Mouse (Mus musculus): ENCODE measurements at regions not wholly inside any gene's neighbourhood (a gene's known extent, or its start where the extent isn't known, plus 50 kb on each side); places are given as distances from the start of the nearest gene placed in this dataset.

DNA sequence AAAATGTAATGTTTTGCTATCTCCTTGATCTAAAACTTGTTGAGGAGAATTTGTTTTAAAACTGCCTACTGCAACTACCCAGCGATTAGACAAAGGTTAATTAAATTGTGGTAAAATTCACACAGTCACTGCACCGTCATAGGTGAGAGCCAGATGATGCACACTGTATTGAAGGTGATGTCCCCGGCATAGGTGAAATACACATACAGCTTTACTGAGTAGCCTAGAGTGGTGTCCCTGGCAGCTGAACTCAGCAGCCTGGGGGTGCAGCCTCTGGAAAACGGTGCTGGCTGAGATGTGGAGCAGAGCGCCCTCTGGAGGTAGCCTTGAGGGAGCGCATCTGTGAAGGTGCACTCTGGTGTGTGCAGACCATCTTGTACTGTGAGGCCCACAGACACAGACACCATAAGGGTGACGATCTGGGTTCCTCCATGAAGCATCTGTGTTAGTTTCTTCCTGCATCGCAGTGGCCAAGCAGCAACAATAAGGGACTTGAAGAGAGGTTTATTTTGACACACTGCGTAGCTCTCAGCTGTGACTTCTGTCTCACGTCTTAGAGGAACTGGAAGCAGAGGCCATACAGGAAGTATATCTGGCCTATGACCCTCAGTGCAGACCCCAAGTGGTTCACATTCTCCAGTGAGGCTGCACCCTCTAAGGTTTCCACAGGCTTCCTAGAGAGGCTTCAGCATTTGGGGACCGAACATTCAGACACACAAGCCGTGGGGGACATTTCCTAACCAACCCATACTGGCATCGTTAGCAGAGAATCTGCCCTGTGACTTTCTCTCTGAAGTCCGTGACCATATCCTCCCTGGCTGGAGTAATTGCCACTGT lies 68.6 kb upstream of the 1700021F07Rik start:
- no peak for DNase-seq (ENCODE audit: low spot score in 2 of 2)

DNA sequence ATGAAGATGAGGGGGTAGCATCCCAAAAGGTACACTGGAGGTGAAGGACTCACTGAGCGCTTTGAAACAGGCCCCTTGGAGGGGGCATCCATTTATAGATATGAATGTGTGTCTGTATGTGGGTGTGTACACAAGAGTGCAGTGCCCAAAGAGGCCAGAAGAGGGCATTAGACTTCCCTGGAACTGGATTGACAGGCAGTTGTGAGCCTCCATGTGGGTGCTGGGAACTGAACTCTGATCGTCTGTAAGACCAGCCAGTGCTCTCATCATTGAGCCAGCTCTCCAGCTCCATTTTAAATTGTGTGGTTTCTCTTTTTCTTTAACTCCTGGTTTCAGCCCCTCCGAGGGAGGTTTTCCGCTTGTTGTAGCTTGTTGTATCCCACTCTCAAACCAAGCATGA lies 67.6 kb upstream of the 1700021F07Rik start:
- DNase-seq (ENCODE audit: low spot score in 2 of 2): no peak

- DNase-seq (ENCODE audit: low spot score in 2 of 2): no peak
Observed at GRCm38 (mm10) chr2:173455216-173455615, 67.2 kb upstream of the 1700021F07Rik start.

DNA sequence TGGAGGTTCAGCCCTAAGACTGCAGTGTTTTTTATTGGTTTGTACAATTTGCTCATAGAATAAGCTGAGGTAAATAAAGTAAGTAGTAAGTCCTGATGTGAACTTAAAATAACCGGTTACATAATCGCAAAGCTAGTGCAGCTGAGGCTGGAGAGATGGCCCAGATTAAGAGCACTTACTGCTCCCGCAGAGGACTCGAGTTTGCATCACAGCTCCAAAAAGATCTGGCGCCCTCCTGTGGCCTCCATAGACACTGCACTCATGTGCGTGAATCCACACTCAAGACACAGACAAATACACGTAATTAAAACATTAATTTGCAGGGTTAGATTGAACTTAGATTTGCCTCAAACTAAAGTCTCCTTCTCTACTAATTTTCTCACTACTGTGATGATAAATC lies 66.3 kb upstream of the 1700021F07Rik start:
- DNase-seq (ENCODE audit: low spot score in 2 of 2): no peak

DNA sequence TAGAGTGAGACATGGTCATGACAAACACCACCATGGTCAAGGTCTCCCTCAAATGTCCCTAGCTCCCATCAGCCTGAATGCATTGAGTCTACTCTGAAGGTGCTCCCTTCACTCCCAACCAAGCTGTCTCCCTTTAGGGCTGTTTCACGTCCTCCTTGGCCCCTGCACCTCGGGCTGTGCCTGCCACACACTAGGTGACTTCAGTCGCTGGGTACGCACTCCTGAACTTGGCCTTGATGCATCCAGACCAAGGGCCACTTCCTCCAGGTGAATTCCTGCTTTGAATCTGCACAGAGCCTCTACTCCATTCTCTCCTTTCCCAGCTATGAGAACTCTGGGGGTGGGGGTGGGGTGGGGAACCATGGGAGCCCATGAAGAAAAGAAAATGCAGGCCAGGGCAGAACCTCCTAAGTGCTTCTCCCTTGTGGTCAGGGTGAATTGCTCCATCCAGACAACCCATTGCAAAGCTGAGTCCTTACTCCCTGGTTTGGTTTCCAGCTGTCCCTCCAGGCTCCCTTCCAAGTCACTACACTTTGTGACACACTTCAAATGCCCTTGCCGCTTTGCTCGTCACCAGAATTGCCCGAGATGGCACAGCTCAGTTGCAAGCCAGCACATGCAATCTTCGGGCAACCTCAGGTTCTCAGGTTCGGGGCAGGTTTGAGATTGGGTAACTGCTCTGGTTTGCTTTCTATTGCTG lies 65.3 kb upstream of the 1700021F07Rik start:
- DNase-seq (ENCODE audit: low spot score in 2 of 2): peak in 1 of 2 experiments; percentile 51

GRCm38 (mm10) chr2:173457624-173458320 lies 64.6 kb upstream of the 1700021F07Rik start:
- DNase-seq (ENCODE audit: low spot score in 2 of 2): peak in 1 of 2 experiments; percentile 52

- peak in 1 of 2 experiments; percentile 58 for DNase-seq (ENCODE audit: low spot score in 2 of 2)
Observed at GRCm38 (mm10) chr2:173458861-173459260, 63.5 kb upstream of the 1700021F07Rik start.

GRCm38 (mm10) chr2:173463313-173463712 lies 59.1 kb upstream of the 1700021F07Rik start:
- no peak for DNase-seq (ENCODE audit: low spot score in 2 of 2)

- peak in 1 of 2 experiments; percentile 34 for DNase-seq (ENCODE audit: low spot score in 2 of 2)
Observed at GRCm38 (mm10) chr2:173464562-173464961, 57.8 kb upstream of the 1700021F07Rik start.

DNA sequence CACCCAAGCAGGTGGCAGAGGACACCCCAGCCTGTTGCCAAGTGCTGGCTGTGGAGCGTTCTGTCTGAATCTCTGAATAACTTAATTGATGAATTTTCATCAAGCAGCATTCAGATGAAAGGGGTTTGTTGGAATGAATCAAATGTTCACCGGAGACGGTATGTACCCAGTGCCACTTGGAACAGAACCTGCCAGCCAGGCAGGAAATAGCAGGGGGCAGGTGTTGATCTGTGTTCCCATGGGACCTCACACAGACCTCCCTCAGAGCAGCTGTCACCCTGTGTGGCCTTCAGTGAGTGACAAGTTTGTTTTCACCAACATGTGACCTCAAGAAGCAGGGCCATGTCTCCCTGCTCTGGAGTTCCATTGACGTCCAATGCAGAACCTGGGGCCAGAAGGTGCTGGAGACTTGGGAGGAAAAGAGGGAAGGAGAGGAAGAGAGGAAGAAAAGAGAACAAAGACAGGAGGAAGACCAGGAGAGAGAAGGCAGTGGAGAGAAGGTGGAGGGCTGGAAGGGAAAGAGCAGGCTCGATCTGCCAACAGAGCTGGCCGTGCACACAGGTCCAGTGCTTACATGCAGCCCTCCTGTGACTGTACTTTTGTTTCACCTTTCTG lies 57.3 kb upstream of the 1700021F07Rik start:
- DNase-seq (ENCODE audit: low spot score in 2 of 2): peak; percentile 25 to 59

DNA sequence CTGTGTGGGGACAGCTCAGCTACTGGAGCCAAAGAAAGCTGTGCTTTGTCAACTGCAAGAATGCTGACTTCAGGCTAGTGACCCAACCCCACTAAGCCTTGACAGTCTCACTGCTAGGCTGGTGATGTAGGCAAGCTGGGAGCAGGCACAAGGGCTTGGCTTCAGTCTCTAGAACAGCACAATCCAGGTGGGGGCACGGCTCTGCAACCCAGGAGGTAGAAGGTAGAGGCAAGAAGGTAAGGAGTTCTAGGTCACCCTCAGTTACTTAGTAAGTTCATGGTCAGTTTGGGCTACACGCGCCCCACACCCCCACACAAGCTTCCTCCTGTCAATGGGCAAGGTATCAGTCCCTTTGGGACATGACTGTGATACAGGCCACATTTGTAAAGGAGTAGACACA lies 54.2 kb upstream of the 1700021F07Rik start:
- DNase-seq (ENCODE audit: low spot score in 2 of 2): peak; percentile 11 to 58

GRCm38 (mm10) chr2:173469756-173470155 lies 52.6 kb upstream of the 1700021F07Rik start:
- peak; percentile 59 to 74 for DNase-seq (ENCODE audit: low spot score in 2 of 2)
